Comparison of ENCODE assay signal across 15 mouse cellular contexts in the genomic region with DNA sequence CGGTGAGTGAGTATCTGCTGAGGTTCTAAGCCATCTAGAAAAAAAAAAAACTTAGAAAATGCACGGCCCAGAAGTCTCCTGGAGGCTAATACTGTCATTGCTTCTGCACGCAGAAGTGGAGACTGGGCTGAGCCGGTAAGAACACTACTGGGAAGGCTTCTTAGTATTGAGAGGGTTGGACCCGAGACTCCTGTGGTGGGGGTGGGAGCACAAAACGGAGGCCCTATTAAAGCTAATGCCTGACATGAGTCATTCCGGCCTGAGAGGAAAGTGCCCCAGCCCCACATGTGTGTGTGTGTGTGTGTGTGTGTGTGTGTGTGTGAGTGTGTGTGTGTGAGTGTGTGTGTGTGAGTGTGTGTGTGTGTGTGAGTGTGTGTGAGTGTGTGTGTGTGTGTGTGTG. TPM values are rescaled to one million over a fixed set of nuclear protein-coding genes. Genes with fewer than 3 reads are reported as not detected.
DNase-seq lines count a peak whose midpoint lies in the region; ATAC-seq lines count a peak whose summit lies in the region.
"Had no signal": no experiment of that assay in that cellular context is flagged by ENCODE, and none has a peak within 500 bp of the region (broad histone marks: within the 10 kb centered on the region; RNA-seq: fewer than 3 reads in every experiment).

No protein-coding gene starts in this region.

- no peak overlapping the region for H3K4me2 ChIP-seq in embryonic facial prominence, embryonic 14.5 days (ENCODE audit: low read depth, low read length)
- no peak overlapping the region for H3K4me2 ChIP-seq in kidney, embryonic 15.5 days
- no peak overlapping the region for H3K4me2 ChIP-seq in heart, embryonic 14.5 days (ENCODE audit: low read length)

- DNase-seq in embryonic facial prominence, embryonic 14.5 days (ENCODE audit: low spot score): peak; percentile 24
- DNase-seq in embryonic facial prominence, embryonic 10.5 days (ENCODE audit: low spot score): no peak
- DNase-seq in kidney, postnatal 36 days: no peak
- DNase-seq in ES-CJ7 (ENCODE audit: low read depth, low spot score): peak; percentile 30
- no peak for DNase-seq in ovary, adult 18-20 months (ENCODE audit: low spot score)
- no peak for DNase-seq in frontal cortex, postnatal 36 days (ENCODE audit: low spot score in 2 of 2)
- DNase-seq: adrenal gland, adult 8-10 months; thymus, adult 2 months had no signal

- H3K4me1 ChIP-seq in embryonic facial prominence, embryonic 14.5 days (ENCODE audit: control insufficient read depth, insufficient read depth, low read length): peaks cover 17% of the 10 kb centered on the region
- H3K4me1 ChIP-seq in embryonic facial prominence, embryonic 10.5 days: peaks cover 38% of the 10 kb centered on the region
- H3K4me1 ChIP-seq in kidney, embryonic 15.5 days: peaks cover 28% of the 10 kb centered on the region
- H3K4me1 ChIP-seq in heart, embryonic 14.5 days (ENCODE audit: control insufficient read depth in 2 of 2, insufficient read depth in 2 of 2, low read length in 2 of 2): peaks cover 10 to 18% of the 10 kb centered on the region in 2 experiments

- H3K9me3 ChIP-seq in embryonic facial prominence, embryonic 14.5 days (ENCODE audit: control insufficient read depth, low read length): no peaks in the 10 kb centered on the region
- no peaks in the 10 kb centered on the region for H3K9me3 ChIP-seq in embryonic facial prominence, embryonic 10.5 days
- H3K9me3 ChIP-seq in kidney, embryonic 15.5 days (replicated peaks): no peaks in the 10 kb centered on the region
- H3K9me3 ChIP-seq in heart, embryonic 14.5 days (ENCODE audit: control insufficient read depth, low read length): no peaks in the 10 kb centered on the region

- H3K36me3 ChIP-seq in embryonic facial prominence, embryonic 14.5 days (ENCODE audit: control insufficient read depth, insufficient read depth, low read length): no peaks in the 10 kb centered on the region
- no peaks in the 10 kb centered on the region for H3K36me3 ChIP-seq in embryonic facial prominence, embryonic 10.5 days (replicated peaks)
- H3K36me3 ChIP-seq in kidney, embryonic 15.5 days: no peaks in the 10 kb centered on the region
- peaks cover 9% of the 10 kb centered on the region for H3K36me3 ChIP-seq in heart, embryonic 14.5 days (ENCODE audit: control insufficient read depth, insufficient read depth, low read length)

- H3K4me3 ChIP-seq in embryonic facial prominence, embryonic 14.5 days (ENCODE audit: low read depth, low read length): no peak overlapping the region
- no peak overlapping the region for H3K4me3 ChIP-seq in embryonic facial prominence, embryonic 10.5 days
- H3K4me3 ChIP-seq in kidney, embryonic 15.5 days (replicated peaks): no peak overlapping the region
- no peak overlapping the region for H3K4me3 ChIP-seq in heart, embryonic 14.5 days (ENCODE audit: control insufficient read depth in 1 of 2, insufficient read depth in 1 of 2, low read depth in 1 of 2, low read length in 2 of 2)

- no peaks in the 10 kb centered on the region for H3K27me3 ChIP-seq in embryonic facial prominence, embryonic 14.5 days (replicated peaks; ENCODE audit: control insufficient read depth, insufficient read depth, low read length)
- peaks cover 18% of the 10 kb centered on the region; the same call in 1 of the 2 replicates for H3K27me3 ChIP-seq in embryonic facial prominence, embryonic 10.5 days (replicated peaks; ENCODE audit: low read depth, poor library complexity, severe bottlenecking)
- peaks cover 4% of the 10 kb centered on the region; the same call in 1 of the 2 replicates for H3K27me3 ChIP-seq in kidney, embryonic 15.5 days
- no peaks in the 10 kb centered on the region; the same call in 1 of the 2 replicates for H3K27me3 ChIP-seq in heart, embryonic 14.5 days (ENCODE audit: control insufficient read depth, insufficient read depth, low read length)
- H3K27me3 ChIP-seq: Patski had no signal

- WGBS in embryonic facial prominence, embryonic 14.5 days: 50% methylated on average over 7 of the region's 7 CpGs
- WGBS in embryonic facial prominence, embryonic 10.5 days: 73% methylated on average over 7 of the region's 7 CpGs
- 50% methylated on average over 7 of the region's 7 CpGs for WGBS in kidney, embryonic 15.5 days
- WGBS in heart, embryonic 14.5 days: 50% methylated on average over 7 of the region's 7 CpGs

- no peak overlapping the region for H3K27ac ChIP-seq in embryonic facial prominence, embryonic 14.5 days (replicated peaks; ENCODE audit: low read depth, low read length)
- H3K27ac ChIP-seq in embryonic facial prominence, embryonic 10.5 days (replicated peaks): no peak overlapping the region
- H3K27ac ChIP-seq in kidney, embryonic 15.5 days: 0 out of 2 replicates have a peak overlapping the region, but pooled peaks have one; percentile 42
- H3K27ac ChIP-seq in heart, embryonic 14.5 days (replicated peaks in 1 of 2; ENCODE audit: control insufficient read depth in 1 of 2, insufficient read depth in 1 of 2, low read depth in 2 of 2, low read length in 2 of 2): peak overlapping the region; percentile 58 to 61; a peak in 3 of 4 replicates
- H3K27ac ChIP-seq: liver, embryonic 14.5 days had no signal

- H3K9ac ChIP-seq in embryonic facial prominence, embryonic 14.5 days (ENCODE audit: low read depth, low read length): no peak overlapping the region
- no peak overlapping the region for H3K9ac ChIP-seq in kidney, embryonic 15.5 days
- no peak overlapping the region for H3K9ac ChIP-seq in heart, embryonic 14.5 days (ENCODE audit: low read length)
- H3K9ac ChIP-seq: liver, embryonic 14.5 days had no signal

- no peak for ATAC-seq in embryonic facial prominence, embryonic 14.5 days (ENCODE audit: low read depth)
- no peak for ATAC-seq in kidney, embryonic 15.5 days (replicated peaks; ENCODE audit: low FRiP score)
- ATAC-seq in heart, embryonic 14.5 days (ENCODE audit: insufficient number of reproducible peaks, insufficient read depth, low FRiP score, low read depth): no peak
- ATAC-seq: Patski had no signal

RNA-seq across cellular contexts. Expression of gene Mxra7, which starts 20.7 kb away (rescaled TPM):
- 17.3 and 17.6 TPM in 2 replicates for polyA plus RNA-seq in embryonic facial prominence, embryonic 14.5 days (2014; fragmentation: Nextera tagmentation; extraction: Ambion mirVana)
- 18.1 and 23.2 TPM in 2 replicates for polyA plus RNA-seq in embryonic facial prominence, embryonic 10.5 days (2016; fragmentation: Nextera tagmentation; extraction: Ambion mirVana)
- 16.7 and 20.8 TPM in 2 replicates for polyA plus RNA-seq in kidney, embryonic 15.5 days (2015; fragmentation: Nextera tagmentation; extraction: Ambion mirVana)
- 15.0 and 16.7 TPM in 2 replicates for polyA plus RNA-seq in heart, embryonic 14.5 days (2014; fragmentation: Nextera tagmentation; extraction: Ambion mirVana)

RNA-seq across cellular contexts. Expression of gene St6galnac1, which starts 31.8 kb away (rescaled TPM):
- polyA plus RNA-seq in embryonic facial prominence, embryonic 14.5 days (2014; fragmentation: Nextera tagmentation; extraction: Ambion mirVana): 0.11 TPM in 1 of 2 replicates, not detected in the other
- polyA plus RNA-seq in embryonic facial prominence, embryonic 10.5 days (2016; fragmentation: Nextera tagmentation; extraction: Ambion mirVana): not detected in 2 replicates
- polyA plus RNA-seq in kidney, embryonic 15.5 days (2015; fragmentation: Nextera tagmentation; extraction: Ambion mirVana): not detected in 2 replicates
- polyA plus RNA-seq in heart, embryonic 14.5 days (2014; fragmentation: Nextera tagmentation; extraction: Ambion mirVana): not detected in 2 replicates
- polyA plus RNA-seq: C2C12; frontal cortex, adult 2 months; intestine, embryonic 14.5 days; liver, embryonic 14.5 days; Patski had no signal

RNA-seq across cellular contexts. Expression of gene Mettl23, which starts 36.0 kb away (rescaled TPM):
- polyA plus RNA-seq in embryonic facial prominence, embryonic 14.5 days (2014; fragmentation: Nextera tagmentation; extraction: Ambion mirVana): 75.8 and 77.4 TPM in 2 replicates
- polyA plus RNA-seq in embryonic facial prominence, embryonic 10.5 days (2016; fragmentation: Nextera tagmentation; extraction: Ambion mirVana): 56.9 and 58.1 TPM in 2 replicates
- 51.5 and 60.6 TPM in 2 replicates for polyA plus RNA-seq in kidney, embryonic 15.5 days (2015; fragmentation: Nextera tagmentation; extraction: Ambion mirVana)
- polyA plus RNA-seq in heart, embryonic 14.5 days (2014; fragmentation: Nextera tagmentation; extraction: Ambion mirVana): 70.9 and 79.2 TPM in 2 replicates

RNA-seq across cellular contexts. Expression of gene Jmjd6, which starts 36.1 kb away (rescaled TPM):
- polyA plus RNA-seq in embryonic facial prominence, embryonic 14.5 days (2014; fragmentation: Nextera tagmentation; extraction: Ambion mirVana): 72.9 and 74.8 TPM in 2 replicates
- 88.3 and 97.5 TPM in 2 replicates for polyA plus RNA-seq in embryonic facial prominence, embryonic 10.5 days (2016; fragmentation: Nextera tagmentation; extraction: Ambion mirVana)
- polyA plus RNA-seq in kidney, embryonic 15.5 days (2015; fragmentation: Nextera tagmentation; extraction: Ambion mirVana): 72.6 and 75.5 TPM in 2 replicates
- 59.0 and 63.7 TPM in 2 replicates for polyA plus RNA-seq in heart, embryonic 14.5 days (2014; fragmentation: Nextera tagmentation; extraction: Ambion mirVana)

RNA-seq across cellular contexts. Expression of gene Mfsd11, which starts 45.1 kb away (rescaled TPM):
- 42.8 and 43.9 TPM in 2 replicates for polyA plus RNA-seq in embryonic facial prominence, embryonic 14.5 days (2014; fragmentation: Nextera tagmentation; extraction: Ambion mirVana)
- polyA plus RNA-seq in embryonic facial prominence, embryonic 10.5 days (2016; fragmentation: Nextera tagmentation; extraction: Ambion mirVana): 23.8 and 26.8 TPM in 2 replicates
- polyA plus RNA-seq in kidney, embryonic 15.5 days (2015; fragmentation: Nextera tagmentation; extraction: Ambion mirVana): 37.9 and 39.6 TPM in 2 replicates
- 31.9 and 39.7 TPM in 2 replicates for polyA plus RNA-seq in heart, embryonic 14.5 days (2014; fragmentation: Nextera tagmentation; extraction: Ambion mirVana)

Comparison
In these comparisons a context has a peak if more than half of its experiments do, and no peak if none do; other contexts are left out.
1. DNase-seq: peak in embryonic facial prominence, embryonic 14.5 days (single experiment) and ES-CJ7 (single experiment); none in embryonic facial prominence, embryonic 10.5 days (single experiment), kidney, postnatal 36 days (0 of 2), ovary, adult 18-20 months (single experiment) and frontal cortex, postnatal 36 days (0 of 2).
2. H3K27ac ChIP-seq: peak in kidney, embryonic 15.5 days (single experiment) and heart, embryonic 14.5 days (2 of 2); none in embryonic facial prominence, embryonic 14.5 days (single experiment) and embryonic facial prominence, embryonic 10.5 days (single experiment).